Mouse (Mus musculus): ENCODE data around the gene C1qtnf1.

DNA sequence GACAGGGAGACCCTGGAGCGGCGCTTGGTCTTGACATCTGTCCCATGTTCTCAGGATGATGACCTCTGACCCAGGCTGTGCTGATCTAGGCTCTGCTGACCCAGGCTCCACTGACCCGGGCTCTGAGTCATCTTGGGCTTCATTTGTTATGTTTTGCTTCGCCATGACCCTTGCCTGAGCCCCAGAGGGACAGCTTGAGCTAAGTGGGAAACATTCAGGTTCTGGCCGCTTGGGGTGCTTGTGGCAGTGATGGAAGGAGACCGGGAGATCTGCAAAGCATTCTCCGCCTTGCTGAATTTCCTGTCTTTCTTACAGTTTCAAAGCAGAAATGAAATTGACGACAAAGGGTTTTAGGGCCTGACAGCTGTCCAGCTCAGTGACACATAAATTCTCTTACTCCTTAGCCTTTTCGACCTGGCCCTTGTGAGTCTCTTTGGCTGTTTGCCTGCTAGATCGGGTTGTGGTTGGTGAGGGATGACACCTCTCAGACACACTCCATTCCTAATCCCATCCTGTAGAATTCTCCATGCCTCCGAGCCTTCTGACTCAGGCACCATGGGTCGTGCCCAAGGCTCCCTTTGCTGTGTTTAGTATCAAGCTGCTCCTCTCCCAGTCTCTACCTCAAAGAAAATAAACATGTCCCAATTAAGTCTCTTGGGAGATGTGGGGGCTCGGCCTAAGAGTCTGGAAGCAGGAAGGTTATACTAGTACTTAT, 3.2 kb upstream of the C1qtnf1 start:
- TF ChIP-seq ZC3H11A (IDR thresholded peaks at IDR 0.05; ENCODE audit: borderline replicate concordance, low read depth, low read length) (no peak), HCFC1 (IDR thresholded peaks at IDR 0.05; ENCODE audit: borderline replicate concordance, insufficient read depth, low read length) (no peak), MAFK (IDR thresholded peaks at IDR 0.05; ENCODE audit: insufficient read depth, low read depth, low read length) (no peak), CHD2 (IDR thresholded peaks at IDR 0.05; ENCODE audit: low read depth, low read length) (no peak), ZNF384 (IDR thresholded peaks at IDR 0.05; ENCODE audit: low read depth, low read length) (no peak)
